Mouse (Mus musculus) urinary bladder, postnatal 25 days (tissue): ENCODE measurements around the gene Stxbp3.
"Not testable (repeated sequence)": the region's sequence is repeated elsewhere in the genome, so short reads cannot be mapped to it uniquely, and the experiment has no call there.

ENCODE experiments used
- DNase-seq: peaks from one replicate; pipeline ENCODE4 v3.0.0; 2022; ENCODE audit warnings: low spot score

Stxbp3 gene

GRCm38 (mm10) chr3:108840000-108840715 lies at the start of gene Stxbp3:
Gene Stxbp3 (minus strand): TSS chr3:108840526.
- DNase-seq = peak; percentile 100

- DNase-seq = no peak
Measured at GRCm38 (mm10) chr3:108889908-108890307, 49.6 kb upstream of the Stxbp3 start, which contains the start of gene Fndc7. Gene Fndc7 (minus strand): TSS chr3:108890008.

GRCm38 (mm10) chr3:108887618-108887975 lies 47.3 kb upstream of the Stxbp3 start:
- DNase-seq = no peak

- DNase-seq = no peak
Measured at GRCm38 (mm10) chr3:108886934-108887617, 46.8 kb upstream of the Stxbp3 start.

GRCm38 (mm10) chr3:108885686-108886530 lies 45.6 kb upstream of the Stxbp3 start:
- DNase-seq = no peak

GRCm38 (mm10) chr3:108884706-108885289 lies 44.5 kb upstream of the Stxbp3 start:
- no peak for DNase-seq

- no peak for DNase-seq
Measured at GRCm38 (mm10) chr3:108883067-108883466, 42.7 kb upstream of the Stxbp3 start.

- DNase-seq = not testable (repeated sequence)
Measured at GRCm38 (mm10) chr3:108881873-108882272, 41.5 kb upstream of the Stxbp3 start.

GRCm38 (mm10) chr3:108880544-108881507 lies 40.5 kb upstream of the Stxbp3 start:
- DNase-seq = no peak

GRCm38 (mm10) chr3:108879836-108880435 lies 39.6 kb upstream of the Stxbp3 start:
- DNase-seq = no peak

- no peak for DNase-seq
Measured at GRCm38 (mm10) chr3:108879129-108879528, 38.8 kb upstream of the Stxbp3 start.

- no peak for DNase-seq
Measured at GRCm38 (mm10) chr3:108870631-108871030, 30.3 kb upstream of the Stxbp3 start.

GRCm38 (mm10) chr3:108867449-108867848 lies 27.1 kb upstream of the Stxbp3 start:
- DNase-seq = no peak

- DNase-seq = no peak
Measured at GRCm38 (mm10) chr3:108865676-108866075, 25.4 kb upstream of the Stxbp3 start.

GRCm38 (mm10) chr3:108865129-108865528 lies 24.8 kb upstream of the Stxbp3 start:
- no peak for DNase-seq

- DNase-seq = no peak
Measured at GRCm38 (mm10) chr3:108863091-108863490, 22.8 kb upstream of the Stxbp3 start.

- DNase-seq = not testable (repeated sequence)
Measured at GRCm38 (mm10) chr3:108862282-108862681, 22.0 kb upstream of the Stxbp3 start.

GRCm38 (mm10) chr3:108860786-108861185 lies 20.5 kb upstream of the Stxbp3 start:
- no peak for DNase-seq

- DNase-seq = peak; percentile 49
Measured at GRCm38 (mm10) chr3:108858231-108858770, 18.0 kb upstream of the Stxbp3 start.

- no peak for DNase-seq
Measured at GRCm38 (mm10) chr3:108857714-108858113, 17.4 kb upstream of the Stxbp3 start.
